Mouse (Mus musculus) brown adipose tissue, adult 24 weeks (tissue): ENCODE data around the gene Mipol1. TPM values are rescaled to one million over a fixed set of nuclear protein-coding genes. Genes with fewer than 3 reads are reported as not detected.

Experiments
- H3K27ac ChIP-seq: fragments of 200-500 bp; replicated peaks from 2 replicates; pipeline ENCODE4 v1.5.1; 2012; ENCODE audit warnings: low read depth, mild to moderate bottlenecking, low read length
- H3K4me1 ChIP-seq: fragments of 200-500 bp; 2 replicates; pipeline ENCODE4 v1.6.1; 2012; ENCODE audit warnings: low read length, mixed read lengths; ENCODE audit not compliant: control insufficient read depth, insufficient read depth, insufficient read length
- H3K4me3 ChIP-seq: fragments of 200-500 bp; 2 replicates; pipeline ENCODE4 v1.5.1; 2012; ENCODE audit warnings: low read depth, mild to moderate bottlenecking, low read length, moderate library complexity; ENCODE audit not compliant: insufficient read depth
- polyA plus RNA-seq: library from polyadenylated mRNA; stranded (reverse); fragments of >200 nt; gene quantifications from 2 replicates; pipeline ENCODE4 v1.2.4, GENCODE M21; 2012; ENCODE audit not compliant: missing spikeins, insufficient read depth, insufficient read length

Gene Mipol1
- polyA plus RNA-seq, 1 experiment, result 7.7 TPM

GRCm38 (mm10) chr12:57508938-57509337 lies 278.7 kb downstream of the Mipol1 start:
- no peaks in the 10 kb centered on the region for H3K4me1 ChIP-seq

GRCm38 (mm10) chr12:57509726-57510125 lies 279.5 kb downstream of the Mipol1 start:
- Histone ChIP-seq H3K4me3 (no peak overlapping the region), H3K4me1 (no peaks in the 10 kb centered on the region), H3K27ac (no peak overlapping the region)

More at GRCm38 (mm10) chr12:57508938-57509337, 278.7 kb downstream of the Mipol1 start:
- H3K27ac ChIP-seq, result no peak overlapping the region
- H3K4me3 ChIP-seq, result no peak overlapping the region

- Histone ChIP-seq H3K27ac (no peak overlapping the region), H3K4me3 (no peak overlapping the region), H3K4me1 (no peaks in the 10 kb centered on the region)
Observed at GRCm38 (mm10) chr12:57511127-57511526, 280.9 kb downstream of the Mipol1 start.

GRCm38 (mm10) chr12:57511560-57511959 lies 281.3 kb downstream of the Mipol1 start:
- Histone ChIP-seq H3K4me1 (no peaks in the 10 kb centered on the region), H3K4me3 (no peak overlapping the region), H3K27ac (no peak overlapping the region)

- no peaks in the 10 kb centered on the region for H3K4me1 ChIP-seq
- H3K4me3 ChIP-seq, result no peak overlapping the region
- H3K27ac ChIP-seq, result no peak overlapping the region
Observed at GRCm38 (mm10) chr12:57514552-57514951, 284.3 kb downstream of the Mipol1 start.

- H3K4me3 ChIP-seq, result no peak overlapping the region
- no peaks in the 10 kb centered on the region for H3K4me1 ChIP-seq
- H3K27ac ChIP-seq, result no peak overlapping the region
Observed at GRCm38 (mm10) chr12:57515702-57516377, 285.6 kb downstream of the Mipol1 start.

GRCm38 (mm10) chr12:57528335-57528734 lies 298.1 kb downstream of the Mipol1 start:
- H3K4me1 ChIP-seq, result no peaks in the 10 kb centered on the region
- H3K27ac ChIP-seq, result no peak overlapping the region
- no peak overlapping the region for H3K4me3 ChIP-seq

- Histone ChIP-seq H3K27ac (no peak overlapping the region), H3K4me1 (no peaks in the 10 kb centered on the region), H3K4me3 (no peak overlapping the region)
Observed at GRCm38 (mm10) chr12:57530474-57530873, 300.2 kb downstream of the Mipol1 start.

- no peak overlapping the region for H3K4me3 ChIP-seq
- no peak overlapping the region for H3K27ac ChIP-seq
- H3K4me1 ChIP-seq, result no peaks in the 10 kb centered on the region; the same call in 1 of the 2 replicates
Observed at GRCm38 (mm10) chr12:57534517-57534878, 304.3 kb downstream of the Mipol1 start.

- Histone ChIP-seq H3K4me3 (no peak overlapping the region), H3K27ac (no peak overlapping the region), H3K4me1 (no peaks in the 10 kb centered on the region; the same call in 1 of the 2 replicates)
Observed at GRCm38 (mm10) chr12:57534879-57535611, 304.8 kb downstream of the Mipol1 start.

GRCm38 (mm10) chr12:57536056-57536908 lies 306.1 kb downstream of the Mipol1 start:
- no peak overlapping the region for H3K27ac ChIP-seq
- H3K4me3 ChIP-seq, result no peak overlapping the region
- H3K4me1 ChIP-seq, result no peaks in the 10 kb centered on the region; the same call in 1 of the 2 replicates

GRCm38 (mm10) chr12:57536909-57537670 lies 306.9 kb downstream of the Mipol1 start:
- no peak overlapping the region for H3K27ac ChIP-seq
- no peak overlapping the region for H3K4me3 ChIP-seq
- H3K4me1 ChIP-seq, result no peaks in the 10 kb centered on the region; the same call in 1 of the 2 replicates

GRCm38 (mm10) chr12:57537791-57538587 lies 307.8 kb downstream of the Mipol1 start:
- Histone ChIP-seq H3K27ac (no peak overlapping the region), H3K4me1 (no peaks in the 10 kb centered on the region; the same call in 1 of the 2 replicates), H3K4me3 (peak overlapping the region; percentile 27)
